Mouse (Mus musculus): ENCODE data around the gene Allc. TPM values are rescaled to one million over a fixed set of nuclear protein-coding genes. Genes with fewer than 3 reads are reported as not detected.

Gene Allc
- polyA plus RNA-seq, 1 experiment, result not detected

DNA sequence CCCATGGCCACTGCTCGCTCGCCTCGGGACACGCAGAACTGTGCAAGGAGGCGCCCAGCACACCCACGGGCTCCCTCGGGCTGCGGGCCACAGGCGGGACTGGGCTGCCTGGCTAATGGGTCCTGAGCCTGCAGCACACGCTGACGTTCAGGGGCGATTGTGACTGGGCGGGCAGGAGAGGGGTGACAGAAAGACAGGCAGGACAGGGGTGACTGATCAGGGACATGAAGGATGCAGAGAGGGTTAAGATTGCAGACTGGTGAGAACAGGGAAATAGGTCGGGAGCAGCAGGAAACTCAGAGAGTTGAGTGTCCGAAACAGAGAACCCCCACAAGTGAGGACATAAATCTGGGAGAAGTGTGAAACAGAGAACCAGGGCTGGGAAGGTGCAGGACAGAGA, 30.0 kb downstream of the Allc start, which contains the start of gene Dcdc2c:
Gene Dcdc2c (minus strand): TSS at position 101 of the 400 bp plus-strand sequence.
- H3K27ac ChIP-seq (ENCODE audit: insufficient read depth, low read depth, low read length), result no peak within 1 kb of the TSS
- TF ChIP-seq CTCF (IDR thresholded peaks at IDR 0.05; ENCODE audit: insufficient read depth, low read depth, low read length) (no peak), POLR2A (IDR thresholded peaks at IDR 0.05; ENCODE audit: insufficient read depth, low read depth, low read length) (no peak)
- 84% methylated on average over 15 of the region's 15 CpGs for WGBS
- H3K4me1 ChIP-seq (ENCODE audit: control insufficient read depth, insufficient read depth, low read length), result no peaks in the 10 kb centered on the region
- no peak within 1 kb of the TSS for H3K4me3 ChIP-seq (ENCODE audit: insufficient read depth, low read depth, low read length)

DNA sequence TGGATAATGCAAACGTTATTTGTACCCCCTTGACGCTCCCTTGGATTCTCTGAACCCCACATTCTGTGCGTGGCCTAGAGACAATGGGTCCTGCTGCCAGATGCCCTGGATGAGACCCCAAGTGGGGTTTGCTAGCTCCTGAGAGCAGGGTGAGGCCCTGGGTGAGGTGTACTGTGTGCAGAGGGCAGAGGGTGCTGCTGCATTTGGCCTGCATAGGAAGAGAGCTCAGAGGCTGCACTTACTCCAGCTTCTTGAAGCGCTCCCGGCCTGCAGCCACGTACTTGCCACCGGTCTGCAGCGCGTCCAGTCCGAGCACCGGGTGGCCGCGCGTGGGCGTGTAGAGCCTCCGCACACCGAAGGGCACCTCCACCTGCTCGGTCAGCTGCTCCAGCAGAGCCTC, 30.5 kb downstream of the Allc start:
- Histone ChIP-seq H3K27ac (ENCODE audit: insufficient read depth, low read depth, low read length) (no peak overlapping the region), H3K4me1 (ENCODE audit: control insufficient read depth, insufficient read depth, low read length) (no peaks in the 10 kb centered on the region), H3K4me3 (ENCODE audit: insufficient read depth, low read depth, low read length) (no peak overlapping the region)
- no peak for TF ChIP-seq POLR2A (IDR thresholded peaks at IDR 0.05; ENCODE audit: insufficient read depth, low read depth, low read length)
- TF ChIP-seq CTCF (IDR thresholded peaks at IDR 0.05; ENCODE audit: insufficient read depth, low read depth, low read length), result no peak
- WGBS, result 77% methylated on average over 18 of the region's 18 CpGs

DNA sequence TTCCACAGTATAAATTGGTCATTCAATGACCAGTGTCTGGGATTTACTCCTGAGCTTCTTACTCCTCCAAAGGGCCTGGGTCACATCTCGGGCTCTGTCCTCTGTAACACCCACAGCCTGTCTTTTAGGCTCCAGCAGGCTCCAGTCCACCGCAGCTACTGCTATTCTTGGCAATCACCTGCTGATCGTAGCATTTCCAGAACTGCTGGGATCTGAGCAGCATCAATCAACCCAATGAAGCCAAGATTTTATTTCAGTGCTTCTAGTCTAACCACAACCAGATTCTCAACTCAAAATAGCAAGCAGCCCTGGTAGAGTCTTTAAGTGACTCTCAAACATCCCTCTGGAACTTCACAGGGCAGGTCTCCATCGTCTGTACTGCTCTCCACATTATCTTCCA, 33.4 kb downstream of the Allc start:
- no peaks in the 10 kb centered on the region for H3K4me1 ChIP-seq (ENCODE audit: control insufficient read depth, insufficient read depth, low read length)
- H3K4me3 ChIP-seq (ENCODE audit: insufficient read depth, low read depth, low read length), result no peak overlapping the region
- TF ChIP-seq POLR2A (IDR thresholded peaks at IDR 0.05; ENCODE audit: insufficient read depth, low read depth, low read length) (no peak), CTCF (IDR thresholded peaks at IDR 0.05; ENCODE audit: insufficient read depth, low read depth, low read length) (no peak)
- no peak overlapping the region for H3K27ac ChIP-seq (ENCODE audit: insufficient read depth, low read depth, low read length)
- WGBS, result 69% methylated on average over 4 of the region's 4 CpGs

DNA sequence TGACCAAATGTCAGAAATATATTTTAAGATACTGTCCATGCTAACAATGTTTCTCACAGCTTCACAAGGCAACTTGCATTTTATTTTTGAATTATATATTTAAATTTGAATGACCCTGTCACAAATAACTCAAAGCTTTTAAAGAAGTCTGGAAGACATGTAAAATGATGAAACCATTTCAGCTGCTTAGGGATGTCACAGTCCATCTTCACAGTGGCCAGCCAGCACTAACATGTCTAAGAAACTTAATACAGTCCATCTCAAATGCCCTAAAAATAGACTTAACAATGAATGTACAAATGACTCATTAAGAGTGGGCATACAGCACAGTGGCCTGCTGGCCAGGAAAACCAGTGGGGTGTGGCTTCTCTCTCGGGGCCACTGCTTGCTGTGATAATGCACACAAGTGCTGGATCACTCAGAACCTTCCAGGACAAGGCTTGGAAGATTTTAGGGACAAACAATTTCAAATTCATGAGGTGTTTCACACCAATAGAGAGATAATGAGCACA, 68.0 kb downstream of the Allc start:
- WGBS, result 37% methylated on average over 1 of the region's 1 CpGs
- H3K27ac ChIP-seq (ENCODE audit: insufficient read depth, low read depth, low read length), result no peak overlapping the region
- H3K4me3 ChIP-seq (ENCODE audit: insufficient read depth, low read depth, low read length), result no peak overlapping the region
- TF ChIP-seq CTCF (IDR thresholded peaks at IDR 0.05; ENCODE audit: insufficient read depth, low read depth, low read length) (no peak), POLR2A (IDR thresholded peaks at IDR 0.05; ENCODE audit: insufficient read depth, low read depth, low read length) (no peak)
- H3K4me1 ChIP-seq (ENCODE audit: control insufficient read depth, insufficient read depth, low read length), result no peaks in the 10 kb centered on the region

DNA sequence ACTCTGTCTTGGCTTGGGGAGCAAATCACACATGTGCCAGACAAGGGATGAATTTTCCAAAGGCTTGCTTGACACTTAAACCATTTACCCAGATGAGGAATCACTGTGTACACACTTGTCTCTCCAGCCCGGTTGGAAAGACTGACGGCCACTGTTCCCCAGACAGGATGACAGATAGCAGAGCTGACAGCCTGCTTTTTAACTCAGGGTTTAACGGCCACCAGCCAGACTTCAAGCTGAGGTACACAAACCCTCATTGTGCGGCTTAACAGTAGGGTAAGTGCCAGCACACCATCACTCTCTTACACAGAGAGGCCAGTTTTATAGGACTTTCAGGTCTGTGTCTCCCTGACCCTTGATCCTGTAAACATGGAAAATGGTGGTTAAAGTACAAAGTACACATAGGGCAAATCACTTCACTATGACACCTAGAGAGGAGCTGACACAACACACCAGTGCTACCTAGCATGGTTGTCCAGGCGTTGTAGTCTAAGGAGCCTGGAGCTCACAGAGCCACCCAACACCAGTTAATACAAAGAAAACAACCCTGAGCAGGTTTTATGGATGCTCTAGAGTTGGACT, 72.5 kb downstream of the Allc start:
- H3K27ac ChIP-seq (ENCODE audit: insufficient read depth, low read depth, low read length), result no peak overlapping the region
- no peak overlapping the region for H3K4me3 ChIP-seq (ENCODE audit: insufficient read depth, low read depth, low read length)
- no peak for TF ChIP-seq POLR2A (IDR thresholded peaks at IDR 0.05; ENCODE audit: insufficient read depth, low read depth, low read length)
- TF ChIP-seq CTCF (IDR thresholded peaks at IDR 0.05; ENCODE audit: insufficient read depth, low read depth, low read length), result no peak
- H3K4me1 ChIP-seq (ENCODE audit: control insufficient read depth, insufficient read depth, low read length), result no peaks in the 10 kb centered on the region
- WGBS, result 65% methylated on average over 5 of the region's 5 CpGs

Other genes with a start within 250 kb of the Allc start
- not detected in 2 replicates for gene Dcdc2c, start 30.1 kb downstream of the Allc start, polyA plus RNA-seq (2012; ENCODE audit: insufficient read depth, insufficient read length, low replicate concordance, missing spikeins)
- not detected in 2 replicates for gene Colec11, start 40.9 kb upstream of the Allc start, polyA plus RNA-seq (2012; ENCODE audit: insufficient read depth, insufficient read length, low replicate concordance, missing spikeins)
- not detected in 2 replicates for gene Rps7, start 53.4 kb upstream of the Allc start, polyA plus RNA-seq (2012; ENCODE audit: insufficient read depth, insufficient read length, low replicate concordance, missing spikeins)
- gene Rnaseh1, start 67.1 kb upstream of the Allc start, polyA plus RNA-seq (2012; ENCODE audit: insufficient read depth, insufficient read length, low replicate concordance, missing spikeins), result not detected in 2 replicates
- not detected in 2 replicates for gene Adi1, start 92.7 kb upstream of the Allc start, polyA plus RNA-seq (2012; ENCODE audit: insufficient read depth, insufficient read length, low replicate concordance, missing spikeins)
- gene Trappc12, start 167.9 kb upstream of the Allc start, polyA plus RNA-seq (2012; ENCODE audit: insufficient read depth, insufficient read length, low replicate concordance, missing spikeins), result not detected in 2 replicates
- gene Eipr1, start 169.3 kb upstream of the Allc start, polyA plus RNA-seq (2012; ENCODE audit: insufficient read depth, insufficient read length, low replicate concordance, missing spikeins), result not detected in 2 replicates